9 mouse cellular contexts compared by ENCODE assay signal in the genomic region with DNA sequence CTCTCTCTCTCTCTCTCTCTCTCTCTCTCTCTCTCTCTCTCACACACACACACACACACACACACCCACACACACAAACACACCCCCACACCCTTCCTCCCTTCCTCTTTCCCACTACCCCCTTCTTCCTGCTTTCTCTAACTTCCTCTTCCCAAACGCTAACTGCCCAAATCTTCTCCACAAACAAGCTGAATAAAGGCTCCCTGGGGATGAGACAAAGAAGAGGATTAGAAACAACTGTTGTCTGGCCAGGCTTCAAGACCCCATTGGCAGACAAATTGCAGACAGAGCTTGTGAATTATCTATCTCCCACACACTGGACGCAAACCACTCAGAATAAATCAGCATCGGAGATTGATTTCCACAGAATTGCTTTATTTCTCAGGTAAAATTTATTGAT.
DNase-seq lines count a peak whose midpoint lies in the region; ATAC-seq and TF ChIP-seq lines count a peak whose summit lies in the region.
"Had no signal": no experiment of that assay in that cellular context is flagged by ENCODE, and none has a peak within 500 bp of the region (broad histone marks: within the 10 kb centered on the region; RNA-seq: fewer than 3 reads in every experiment).

No protein-coding gene starts in this region.

- peak; percentile 20 for DNase-seq in heart, adult 8-10 months (ENCODE audit: low spot score)
- DNase-seq in layer of hippocampus, postnatal 14 days (ENCODE audit: low spot score in 2 of 2) = peak; percentile 32 to 71
- DNase-seq in layer of hippocampus, adult 2 months (ENCODE audit: low spot score in 2 of 2) = no peak
- peak; percentile 22 for DNase-seq in embryo, embryonic 10 days (ENCODE audit: low spot score)
- peak; percentile 86 for DNase-seq in midbrain, embryonic 11.5 days (ENCODE audit: low spot score, missing footprints)

- TF ChIP-seq CTCF in layer of hippocampus, adult 2 months (conservative IDR thresholded peaks at IDR 0.05) = no peak

- no peaks in the 10 kb centered on the region for H3K36me3 ChIP-seq in heart, embryonic 12.5 days
- no peaks in the 10 kb centered on the region for H3K36me3 ChIP-seq in midbrain, embryonic 11.5 days (ENCODE audit: control insufficient read depth, insufficient read depth, low read length)
- H3K36me3 ChIP-seq in intestine, embryonic 15.5 days = no peaks in the 10 kb centered on the region
- H3K36me3 ChIP-seq: heart, embryonic 15.5 days had no signal

- H3K4me1 ChIP-seq in heart, embryonic 12.5 days (replicated peaks) = no peaks in the 10 kb centered on the region
- H3K4me1 ChIP-seq in midbrain, embryonic 11.5 days (ENCODE audit: control insufficient read depth, insufficient read depth, low read length) = peaks cover 9% of the 10 kb centered on the region; the same call in 1 of the 2 replicates
- H3K4me1 ChIP-seq in intestine, embryonic 15.5 days (replicated peaks) = no peaks in the 10 kb centered on the region
- H3K4me1 ChIP-seq: heart, embryonic 15.5 days had no signal

- no peak for ATAC-seq in heart, embryonic 12.5 days (ENCODE audit: insufficient number of reproducible peaks, low FRiP score)
- peak; percentile 75; the same call in 1 of the 2 replicates for ATAC-seq in midbrain, embryonic 11.5 days (ENCODE audit: low FRiP score)
- ATAC-seq in monocyte, adult 5-6 weeks (replicated peaks; ENCODE audit: insufficient number of reproducible peaks, low FRiP score, low TSS enrichment, poor library complexity, severe bottlenecking) = no peak
- no peak for ATAC-seq in intestine, embryonic 15.5 days

- 38% methylated on average over 3 of the region's 3 CpGs for WGBS in heart, embryonic 12.5 days
- 9% methylated on average over 3 of the region's 3 CpGs for WGBS in midbrain, embryonic 11.5 days
- 38% methylated on average over 3 of the region's 3 CpGs for WGBS in intestine, embryonic 15.5 days

- H3K9ac ChIP-seq in heart, embryonic 12.5 days = no peak overlapping the region
- H3K9ac ChIP-seq in midbrain, embryonic 11.5 days (ENCODE audit: low read length) = no peak overlapping the region
- no peak overlapping the region for H3K9ac ChIP-seq in intestine, embryonic 15.5 days
- H3K9ac ChIP-seq: heart, embryonic 15.5 days had no signal

- no peaks in the 10 kb centered on the region for H3K9me3 ChIP-seq in heart, embryonic 12.5 days (replicated peaks)
- no peaks in the 10 kb centered on the region for H3K9me3 ChIP-seq in midbrain, embryonic 11.5 days (ENCODE audit: control insufficient read depth, low read length)
- no peaks in the 10 kb centered on the region for H3K9me3 ChIP-seq in intestine, embryonic 15.5 days
- H3K9me3 ChIP-seq: heart, embryonic 15.5 days had no signal

- no peaks in the 10 kb centered on the region for H3K27me3 ChIP-seq in heart, embryonic 12.5 days (replicated peaks)
- H3K27me3 ChIP-seq in midbrain, embryonic 11.5 days (ENCODE audit: control insufficient read depth, insufficient read depth, low read length) = no peaks in the 10 kb centered on the region
- no peaks in the 10 kb centered on the region for H3K27me3 ChIP-seq in intestine, embryonic 15.5 days (replicated peaks)
- H3K27me3 ChIP-seq: heart, embryonic 15.5 days had no signal

- no peak overlapping the region for H3K27ac ChIP-seq in heart, embryonic 12.5 days (ENCODE audit: poor library complexity, severe bottlenecking)
- no peak overlapping the region for H3K27ac ChIP-seq in layer of hippocampus, adult 2 months
- no peak overlapping the region for H3K27ac ChIP-seq in midbrain, embryonic 11.5 days (ENCODE audit: low read depth, low read length)
- no peak overlapping the region for H3K27ac ChIP-seq in intestine, embryonic 15.5 days
- H3K27ac ChIP-seq: heart, embryonic 15.5 days had no signal

- H3K4me3 ChIP-seq in heart, embryonic 12.5 days = no peak overlapping the region
- no peak overlapping the region for H3K4me3 ChIP-seq in layer of hippocampus, adult 2 months
- H3K4me3 ChIP-seq in midbrain, embryonic 11.5 days (ENCODE audit: low read depth, low read length) = no peak overlapping the region
- no peak overlapping the region for H3K4me3 ChIP-seq in intestine, embryonic 15.5 days (replicated peaks)
- H3K4me3 ChIP-seq: heart, embryonic 15.5 days had no signal

- no peak overlapping the region for H3K4me2 ChIP-seq in heart, embryonic 12.5 days
- no peak overlapping the region for H3K4me2 ChIP-seq in midbrain, embryonic 11.5 days
- no peak overlapping the region for H3K4me2 ChIP-seq in intestine, embryonic 15.5 days (replicated peaks)
- H3K4me2 ChIP-seq: heart, embryonic 15.5 days had no signal

Comparison
In these comparisons a context has a peak if more than half of its experiments do, and no peak if none do; other contexts are left out.
1. DNase-seq: peak in heart, adult 8-10 months (single experiment), layer of hippocampus, postnatal 14 days (2 of 2), embryo, embryonic 10 days (single experiment) and midbrain, embryonic 11.5 days (single experiment); none in layer of hippocampus, adult 2 months (0 of 2).